Mouse (Mus musculus) midbrain, embryonic 14.5 days (tissue): ENCODE results near the gene Dab2. TPM values are rescaled to one million over a fixed set of nuclear protein-coding genes. Genes with fewer than 3 reads are reported as not detected.

Experiments
- ATAC-seq: fragments of 200-750 bp; cut with Nextera tagmentation; 2 replicates; pipeline ENCODE4 v1.8.0; 2017; ENCODE audit warnings: moderate number of reproducible peaks, moderate library complexity; ENCODE audit not compliant: low FRiP score, low TSS enrichment
- DNase-seq: peaks from one replicate; pipeline ENCODE4 v3.0.0-alpha.2; 2015
- H3K27ac ChIP-seq: fragments of 300-500 bp; sonication (generic); replicated peaks from 2 replicates; pipeline ENCODE4 v1.5.1; 2014; ENCODE audit warnings: mild to moderate bottlenecking, low read depth, low read length, moderate library complexity
- H3K27me3 ChIP-seq: fragments of 300-500 bp; sonication (generic); 2 replicates; pipeline ENCODE4 v1.6.1; 2014; ENCODE audit warnings: low read length, control low read depth, mixed read lengths; ENCODE audit not compliant: control insufficient read depth, insufficient read depth
- H3K36me3 ChIP-seq: fragments of 300-500 bp; sonication (generic); 2 replicates; pipeline ENCODE4 v1.6.1; 2014; ENCODE audit warnings: low read length, control low read depth; ENCODE audit not compliant: control insufficient read depth, insufficient read depth
- H3K4me1 ChIP-seq: fragments of 300-500 bp; sonication (generic); 2 replicates; pipeline ENCODE4 v1.6.1; 2014; ENCODE audit warnings: mild to moderate bottlenecking, antibody characterized with exemption, low read length, control low read depth; ENCODE audit not compliant: control insufficient read depth, insufficient read depth
- H3K4me2 ChIP-seq: fragments of 300-500 bp; sonication (generic); 2 replicates; pipeline ENCODE4 v1.6.1; 2014; ENCODE audit warnings: mild to moderate bottlenecking, low read length, moderate library complexity
- H3K4me3 ChIP-seq: fragments of 300-500 bp; sonication (generic); replicated peaks from 2 replicates; pipeline ENCODE4 v1.5.1; 2014; ENCODE audit warnings: low read depth, low read length
- H3K9ac ChIP-seq: fragments of 300-500 bp; sonication (generic); replicated peaks from 2 replicates; pipeline ENCODE4 v1.6.1; 2014; ENCODE audit warnings: mild to moderate bottlenecking, low read length, moderate library complexity
- H3K9me3 ChIP-seq: fragments of 300-500 bp; sonication (generic); 2 replicates; pipeline ENCODE4 v1.6.1; 2016; ENCODE audit warnings: low read length, control low read depth, mixed read lengths; ENCODE audit not compliant: control insufficient read depth
- WGBS: fragments of 180-500 bp; shearing (Covaris S2); extraction: QIAGEN DNeasy Blood & Tissue Kit; methylation state at CpG from one replicate; pipeline ENCODE4 v1.1.7; 2014; 5-methylcytosine and 5-hydroxymethylcytosine counted together
- polyA plus RNA-seq: library from polyadenylated mRNA; unstranded; fragments of >200 nt; fragmentation: Nextera tagmentation; extraction: Ambion mirVana; gene quantifications from 2 replicates; pipeline ENCODE4 v1.2.1, GENCODE M21; 2014

Gene Dab2
- polyA plus RNA-seq, 1 experiment from 2014 or later = 26.2 TPM

- no peak for DNase-seq
- 81% methylated on average over 4 of the region's 4 CpGs for WGBS
- no peaks in the 10 kb centered on the region for H3K36me3 ChIP-seq
Observed at GRCm38 (mm10) chr15:6280021-6280451, 19.6 kb upstream of the Dab2 start.

GRCm38 (mm10) chr15:6283249-6283648 is 16.3 kb upstream of the Dab2 start:
- ATAC-seq (no peak), DNase-seq (no peak)
- Histone ChIP-seq H3K4me3 (no peak overlapping the region), H3K36me3 (no peaks in the 10 kb centered on the region), H3K9me3 (no peaks in the 10 kb centered on the region), H3K4me2 (no peak overlapping the region), H3K9ac (no peak overlapping the region), H3K27ac (no peak overlapping the region), H3K4me1 (no peaks in the 10 kb centered on the region), H3K27me3 (no peaks in the 10 kb centered on the region)
- WGBS = 86% methylated on average over 9 of the region's 9 CpGs

More at GRCm38 (mm10) chr15:6280021-6280451, 19.6 kb upstream of the Dab2 start:
- H3K4me1 ChIP-seq = no peaks in the 10 kb centered on the region
- ATAC-seq = no peak
- H3K4me3 ChIP-seq = no peak overlapping the region
- no peak overlapping the region for H3K4me2 ChIP-seq
- no peak overlapping the region for H3K27ac ChIP-seq
- no peak overlapping the region for H3K9ac ChIP-seq
- no peaks in the 10 kb centered on the region for H3K9me3 ChIP-seq
- H3K27me3 ChIP-seq = no peaks in the 10 kb centered on the region

GRCm38 (mm10) chr15:6296071-6296470 is 3.5 kb upstream of the Dab2 start:
- H3K9me3 ChIP-seq = no peaks in the 10 kb centered on the region
- ATAC-seq (no peak), DNase-seq (no peak)
- H3K4me1 ChIP-seq = no peaks in the 10 kb centered on the region
- no peak overlapping the region for H3K9ac ChIP-seq
- no peak overlapping the region for H3K4me2 ChIP-seq
- no peaks in the 10 kb centered on the region for H3K27me3 ChIP-seq
- H3K4me3 ChIP-seq = no peak overlapping the region
- no peaks in the 10 kb centered on the region for H3K36me3 ChIP-seq
- H3K27ac ChIP-seq = no peak overlapping the region
- 81% methylated on average over 2 of the region's 2 CpGs for WGBS

- H3K27ac ChIP-seq = no peak overlapping the region
- no peaks in the 10 kb centered on the region for H3K4me1 ChIP-seq
- no peak overlapping the region for H3K9ac ChIP-seq
- no peaks in the 10 kb centered on the region for H3K27me3 ChIP-seq
- H3K4me3 ChIP-seq = no peak overlapping the region
- H3K9me3 ChIP-seq = no peaks in the 10 kb centered on the region
- DNase-seq (no peak), ATAC-seq (no peak)
- H3K36me3 ChIP-seq = no peaks in the 10 kb centered on the region
- no peak overlapping the region for H3K4me2 ChIP-seq
- WGBS = 90% methylated on average over 3 of the region's 3 CpGs
Observed at GRCm38 (mm10) chr15:6298726-6299125, 862 bp upstream of the Dab2 start.

GRCm38 (mm10) chr15:6302219-6302618 is 2.6 kb downstream of the Dab2 start:
- Histone ChIP-seq H3K27me3 (no peaks in the 10 kb centered on the region), H3K27ac (no peak overlapping the region), H3K9ac (no peak overlapping the region), H3K36me3 (no peaks in the 10 kb centered on the region), H3K4me1 (no peaks in the 10 kb centered on the region), H3K9me3 (no peaks in the 10 kb centered on the region), H3K4me3 (no peak overlapping the region), H3K4me2 (no peak overlapping the region)
- WGBS = 91% methylated on average over 4 of the region's 4 CpGs
- ATAC-seq (no peak), DNase-seq (no peak)

GRCm38 (mm10) chr15:6303822-6304221 is 4.2 kb downstream of the Dab2 start:
- H3K27me3 ChIP-seq = no peaks in the 10 kb centered on the region
- DNase-seq = no peak
- 74% methylated on average over 2 of the region's 2 CpGs for WGBS
- no peak for ATAC-seq
- no peak overlapping the region for H3K9ac ChIP-seq
- no peak overlapping the region for H3K4me2 ChIP-seq
- no peak overlapping the region for H3K4me3 ChIP-seq
- no peak overlapping the region for H3K27ac ChIP-seq
- no peaks in the 10 kb centered on the region for H3K36me3 ChIP-seq
- H3K9me3 ChIP-seq = no peaks in the 10 kb centered on the region
- H3K4me1 ChIP-seq = no peaks in the 10 kb centered on the region

GRCm38 (mm10) chr15:6309633-6310032 is 10.0 kb downstream of the Dab2 start:
- DNase-seq = no peak
- H3K27me3 ChIP-seq = no peaks in the 10 kb centered on the region
- H3K9ac ChIP-seq = no peak overlapping the region
- H3K4me2 ChIP-seq = no peak overlapping the region
- no peak overlapping the region for H3K27ac ChIP-seq
- whole genome bisulfite sequencing = 91% methylated on average over 3 of the region's 3 CpGs
- no peaks in the 10 kb centered on the region for H3K4me1 ChIP-seq
- no peak overlapping the region for H3K4me3 ChIP-seq
- no peak for ATAC-seq
- no peaks in the 10 kb centered on the region for H3K36me3 ChIP-seq
- H3K9me3 ChIP-seq = no peaks in the 10 kb centered on the region

- whole genome bisulfite sequencing = 80% methylated on average over 4 of the region's 4 CpGs
- Histone ChIP-seq H3K9ac (no peak overlapping the region), H3K27ac (no peak overlapping the region), H3K4me1 (no peaks in the 10 kb centered on the region), H3K4me3 (no peak overlapping the region), H3K27me3 (no peaks in the 10 kb centered on the region), H3K36me3 (no peaks in the 10 kb centered on the region), H3K9me3 (no peaks in the 10 kb centered on the region), H3K4me2 (no peak overlapping the region)
- ATAC-seq = no peak
- DNase-seq = no peak
Observed at GRCm38 (mm10) chr15:6310417-6310816, 10.8 kb downstream of the Dab2 start.

DNA sequence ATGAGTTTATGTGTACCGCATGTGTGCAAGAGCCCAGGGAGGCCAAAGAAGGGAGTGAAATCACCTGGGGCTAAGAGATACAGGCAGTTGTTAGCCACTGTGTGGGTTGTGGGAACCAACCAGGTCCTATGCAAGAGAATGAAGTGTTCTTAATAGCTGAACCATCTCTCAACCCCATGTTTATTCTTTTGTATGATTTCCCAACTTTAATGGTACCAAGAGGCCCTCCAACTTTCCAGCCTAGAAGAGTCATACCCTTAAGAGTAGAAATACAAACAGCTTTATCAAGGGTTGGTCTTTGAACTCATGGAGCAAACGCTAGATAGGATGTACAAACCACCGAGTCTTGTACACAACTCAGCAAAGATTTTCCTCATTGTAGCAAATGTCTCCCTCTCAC is 12.8 kb downstream of the Dab2 start:
- Histone ChIP-seq H3K9me3 (no peaks in the 10 kb centered on the region), H3K9ac (no peak overlapping the region), H3K4me3 (no peak overlapping the region), H3K36me3 (no peaks in the 10 kb centered on the region), H3K4me2 (no peak overlapping the region), H3K27ac (no peak overlapping the region), H3K27me3 (no peaks in the 10 kb centered on the region), H3K4me1 (no peaks in the 10 kb centered on the region)
- ATAC-seq (no peak), DNase-seq (no peak)
- 98% methylated on average over 3 of the region's 3 CpGs for WGBS
